Mouse (Mus musculus): ENCODE results near the gene Tmem115. TPM values are rescaled to one million over a fixed set of nuclear protein-coding genes. Genes with fewer than 3 reads are reported as not detected.
"Not testable (repeated sequence)": the region's sequence is repeated elsewhere in the genome, so short reads cannot be mapped to it uniquely, and the experiment has no call there.

Gene Tmem115
- polyA plus RNA-seq, 1 experiment: 10.7 TPM

- peaks cover 4% of the 10 kb centered on the region for H3K4me1 ChIP-seq (ENCODE audit: control insufficient read depth, insufficient read depth, low read length)
- no peak overlapping the region for H3K4me3 ChIP-seq (ENCODE audit: low read depth, low read length)
- TF ChIP-seq EP300 (IDR thresholded peaks at IDR 0.05; ENCODE audit: insufficient read depth, low read depth, low read length) (no peak), POLR2A (IDR thresholded peaks at IDR 0.05; ENCODE audit: insufficient read depth, low read length) (no peak), CTCF (IDR thresholded peaks at IDR 0.05; ENCODE audit: low read depth, low read length) (no peak)
- H3K27me3 ChIP-seq (ENCODE audit: control insufficient read depth, insufficient read depth, low read length, poor library complexity, severe bottlenecking): no peaks in the 10 kb centered on the region
- no peaks in the 10 kb centered on the region for H3K9me3 ChIP-seq (replicated peaks; ENCODE audit: control insufficient read depth, insufficient read depth, low read length, poor library complexity, severe bottlenecking)
- no peak overlapping the region for H3K27ac ChIP-seq (ENCODE audit: insufficient read depth, low read length)
- no peak overlapping the region for H3K9ac ChIP-seq (ENCODE audit: low read depth, poor library complexity, severe bottlenecking)
- peaks cover 12% of the 10 kb centered on the region for H3K36me3 ChIP-seq (ENCODE audit: control insufficient read depth, insufficient read depth, low read length, poor library complexity, severe bottlenecking)
Observed at GRCm38 (mm10) chr9:107572327-107572662, 38.5 kb downstream of the Tmem115 start.

DNA sequence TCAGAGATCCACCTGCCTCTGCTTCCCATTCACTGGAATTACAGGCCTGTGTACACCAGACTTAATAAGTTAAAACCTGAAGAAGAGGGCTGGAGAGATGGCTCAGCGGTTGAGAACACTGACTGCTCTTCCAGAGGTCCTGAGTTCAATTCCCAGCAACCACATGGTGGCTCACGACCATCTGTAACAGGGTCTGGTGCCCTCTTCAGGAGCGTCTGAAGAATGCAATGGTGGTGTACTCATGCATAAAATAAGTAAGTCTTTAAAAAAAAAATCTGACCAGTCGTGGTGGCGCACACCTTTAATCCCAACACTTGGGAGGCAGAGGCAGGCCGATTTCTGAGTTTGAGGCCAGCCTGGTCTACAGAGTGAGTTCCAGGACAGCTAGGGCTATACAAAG is 40.0 kb downstream of the Tmem115 start:
- H3K27me3 ChIP-seq (ENCODE audit: control insufficient read depth, insufficient read depth, low read length, poor library complexity, severe bottlenecking); H3K4me3 ChIP-seq (ENCODE audit: low read depth, low read length); H3K27ac ChIP-seq (ENCODE audit: insufficient read depth, low read length); H3K4me1 ChIP-seq (ENCODE audit: control insufficient read depth, insufficient read depth, low read length); H3K9ac ChIP-seq (ENCODE audit: low read depth, poor library complexity, severe bottlenecking); H3K9me3 ChIP-seq (replicated peaks; ENCODE audit: control insufficient read depth, insufficient read depth, low read length, poor library complexity, severe bottlenecking): not testable (repeated sequence)
- peak; percentile 31 for TF ChIP-seq CTCF (IDR thresholded peaks at IDR 0.05; ENCODE audit: low read depth, low read length)
- peaks cover 12% of the 10 kb centered on the region for H3K36me3 ChIP-seq (ENCODE audit: control insufficient read depth, insufficient read depth, low read length, poor library complexity, severe bottlenecking)

DNA sequence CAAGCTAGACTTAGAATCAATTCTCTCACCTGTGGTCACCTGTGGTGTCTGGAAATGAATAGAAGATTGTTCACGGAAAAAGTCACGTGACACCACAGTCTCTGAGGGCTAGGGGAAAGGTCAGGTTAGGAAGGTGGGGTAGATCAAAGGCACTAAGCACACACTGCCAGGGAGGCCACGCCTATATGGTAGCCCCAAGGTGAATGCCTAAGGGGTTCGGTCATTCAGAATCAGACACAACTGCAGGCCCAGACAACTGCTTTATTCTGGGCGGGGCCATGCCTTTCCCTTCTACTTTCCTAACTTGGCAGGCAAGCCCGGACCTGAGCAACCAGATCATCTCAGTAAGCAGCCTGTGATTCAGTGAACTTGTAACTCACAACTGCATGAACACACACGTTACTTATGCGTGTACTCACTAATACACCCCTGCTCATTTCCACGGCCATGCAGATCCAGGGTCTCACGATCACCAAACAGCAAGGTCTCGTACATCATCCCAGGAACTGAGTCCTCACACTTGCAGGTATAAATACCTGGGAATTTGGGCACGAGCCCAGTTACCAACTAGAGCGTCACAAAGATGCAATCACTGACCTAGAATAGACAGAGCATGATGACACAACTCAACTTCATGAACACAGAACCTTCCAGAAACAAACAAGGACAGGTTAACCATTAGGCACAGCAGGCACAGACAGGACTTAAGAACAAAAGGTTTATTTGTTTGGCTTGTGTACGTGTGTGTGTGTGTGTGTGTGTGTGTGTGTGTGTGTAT is 42.0 kb downstream of the Tmem115 start:
- Histone ChIP-seq H3K27ac (ENCODE audit: insufficient read depth, low read length) (peak overlapping the region; percentile 89), H3K9me3 (replicated peaks; ENCODE audit: control insufficient read depth, insufficient read depth, low read length, poor library complexity, severe bottlenecking) (no peaks in the 10 kb centered on the region), H3K4me1 (ENCODE audit: control insufficient read depth, insufficient read depth, low read length) (peaks cover 2% of the 10 kb centered on the region), H3K9ac (ENCODE audit: low read depth, poor library complexity, severe bottlenecking) (peak overlapping the region; percentile 3), H3K27me3 (ENCODE audit: control insufficient read depth, insufficient read depth, low read length, poor library complexity, severe bottlenecking) (no peaks in the 10 kb centered on the region), H3K36me3 (ENCODE audit: control insufficient read depth, insufficient read depth, low read length, poor library complexity, severe bottlenecking) (peaks cover 12% of the 10 kb centered on the region), H3K4me3 (ENCODE audit: low read depth, low read length) (no peak overlapping the region)
- TF ChIP-seq CTCF (IDR thresholded peaks at IDR 0.05; ENCODE audit: low read depth, low read length) (no peak), EP300 (IDR thresholded peaks at IDR 0.05; ENCODE audit: insufficient read depth, low read depth, low read length) (peak; percentile 96), POLR2A (IDR thresholded peaks at IDR 0.05; ENCODE audit: insufficient read depth, low read length) (no peak)

DNA sequence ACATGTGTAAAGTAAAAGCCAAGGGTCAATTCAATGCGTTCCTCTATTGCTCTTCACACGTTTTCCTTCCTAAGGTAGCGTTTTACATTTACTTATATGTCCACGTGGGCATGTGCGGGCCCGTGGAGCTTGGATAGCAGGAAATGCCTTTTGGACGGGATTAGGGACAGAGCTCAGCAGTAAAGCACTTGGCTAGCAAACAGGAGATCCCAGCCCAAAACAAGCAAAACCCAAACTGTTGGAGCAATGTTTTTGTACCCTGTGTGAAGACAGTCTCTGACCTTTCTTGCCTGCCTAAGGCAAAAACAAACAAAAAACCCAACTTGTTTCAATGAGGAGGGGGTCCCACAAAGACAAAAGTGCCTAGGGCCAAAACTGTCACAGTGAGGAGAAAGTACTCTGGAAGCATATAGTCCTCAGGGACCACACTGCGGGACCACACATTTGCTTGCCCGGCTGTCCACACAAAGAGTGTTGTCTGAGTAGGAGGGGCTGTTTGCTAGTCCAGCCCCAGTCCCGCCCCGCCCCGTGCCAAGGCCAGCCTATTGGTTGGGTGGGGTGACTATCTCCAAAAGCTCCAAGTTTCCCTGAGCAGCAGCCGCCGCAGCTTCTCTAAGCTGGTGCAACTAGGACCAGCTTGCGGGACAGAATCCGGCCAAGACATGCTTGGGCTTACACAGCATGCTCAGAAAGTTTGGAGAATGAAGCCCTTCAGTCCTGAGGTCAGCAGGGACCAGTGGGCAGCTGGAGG is 42.8 kb downstream of the Tmem115 start, which contains the start of gene Hyal1:
TSS of gene Hyal1 (plus strand) at position 571 of the 751 bp plus-strand sequence.
- no peak for TF ChIP-seq EP300 (IDR thresholded peaks at IDR 0.05; ENCODE audit: insufficient read depth, low read depth, low read length)
- no peak for TF ChIP-seq CTCF (IDR thresholded peaks at IDR 0.05; ENCODE audit: low read depth, low read length)
- TF ChIP-seq POLR2A (IDR thresholded peaks at IDR 0.05; ENCODE audit: insufficient read depth, low read length): peak; percentile 60
- Histone ChIP-seq H3K27me3 (ENCODE audit: control insufficient read depth, insufficient read depth, low read length, poor library complexity, severe bottlenecking) (no peaks in the 10 kb centered on the region), H3K4me3 (ENCODE audit: low read depth, low read length) (peak within 1 kb of the TSS; percentile 85), H3K9me3 (replicated peaks; ENCODE audit: control insufficient read depth, insufficient read depth, low read length, poor library complexity, severe bottlenecking) (no peaks in the 10 kb centered on the region), H3K9ac (ENCODE audit: low read depth, poor library complexity, severe bottlenecking) (peak within 1 kb of the TSS; percentile 47), H3K36me3 (ENCODE audit: control insufficient read depth, insufficient read depth, low read length, poor library complexity, severe bottlenecking) (peaks cover 10% of the 10 kb centered on the region), H3K27ac (ENCODE audit: insufficient read depth, low read length) (peak within 1 kb of the TSS; percentile 89), H3K4me1 (ENCODE audit: control insufficient read depth, insufficient read depth, low read length) (peaks cover 2% of the 10 kb centered on the region)

GRCm38 (mm10) chr9:107577871-107578270 is 44.1 kb downstream of the Tmem115 start:
- no peaks in the 10 kb centered on the region for H3K9me3 ChIP-seq (replicated peaks; ENCODE audit: control insufficient read depth, insufficient read depth, low read length, poor library complexity, severe bottlenecking)
- H3K4me1 ChIP-seq (ENCODE audit: control insufficient read depth, insufficient read depth, low read length): peaks cover 2% of the 10 kb centered on the region
- H3K9ac ChIP-seq (ENCODE audit: low read depth, poor library complexity, severe bottlenecking): 0 out of 2 replicates have a peak overlapping the region, but pooled peaks have one; percentile 47
- no peaks in the 10 kb centered on the region for H3K27me3 ChIP-seq (ENCODE audit: control insufficient read depth, insufficient read depth, low read length, poor library complexity, severe bottlenecking)
- no peak overlapping the region for H3K27ac ChIP-seq (ENCODE audit: insufficient read depth, low read length)
- TF ChIP-seq EP300 (IDR thresholded peaks at IDR 0.05; ENCODE audit: insufficient read depth, low read depth, low read length) (no peak), POLR2A (IDR thresholded peaks at IDR 0.05; ENCODE audit: insufficient read depth, low read length) (no peak), CTCF (IDR thresholded peaks at IDR 0.05; ENCODE audit: low read depth, low read length) (no peak)
- no peaks in the 10 kb centered on the region for H3K36me3 ChIP-seq (ENCODE audit: control insufficient read depth, insufficient read depth, low read length, poor library complexity, severe bottlenecking)
- no peak overlapping the region; the same call in 1 of the 2 replicates for H3K4me3 ChIP-seq (ENCODE audit: low read depth, low read length)

DNA sequence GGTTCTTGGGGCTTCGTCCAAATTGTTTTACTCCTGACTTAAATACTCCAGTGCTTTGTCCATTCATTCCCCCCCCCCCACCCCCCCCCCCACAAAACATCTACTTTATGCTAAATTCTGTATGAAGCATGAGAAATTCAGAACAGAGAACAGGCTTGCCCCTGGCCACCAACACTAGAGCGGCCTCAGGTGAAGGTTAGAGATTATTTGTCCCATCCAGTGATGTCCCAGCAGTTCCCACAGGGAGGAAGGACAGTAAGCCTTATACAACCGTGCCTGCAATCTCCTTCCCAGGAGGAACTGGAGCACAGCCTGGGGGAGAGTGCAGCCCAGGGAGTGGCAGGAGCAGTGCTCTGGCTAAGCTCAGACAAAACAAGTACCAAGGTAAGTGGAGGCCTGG is 44.8 kb downstream of the Tmem115 start, which contains the start of gene Naa80:
TSS of gene Naa80 (plus strand) at position 301 of the 400 bp plus-strand sequence.
- Histone ChIP-seq H3K4me3 (ENCODE audit: low read depth, low read length) (no peak within 1 kb of the TSS; the same call in 1 of the 2 replicates), H3K27me3 (ENCODE audit: control insufficient read depth, insufficient read depth, low read length, poor library complexity, severe bottlenecking) (no peaks in the 10 kb centered on the region), H3K9ac (ENCODE audit: low read depth, poor library complexity, severe bottlenecking) (no peak within 1 kb of the TSS), H3K36me3 (ENCODE audit: control insufficient read depth, insufficient read depth, low read length, poor library complexity, severe bottlenecking) (no peaks in the 10 kb centered on the region), H3K9me3 (replicated peaks; ENCODE audit: control insufficient read depth, insufficient read depth, low read length, poor library complexity, severe bottlenecking) (no peaks in the 10 kb centered on the region), H3K27ac (ENCODE audit: insufficient read depth, low read length) (no peak within 1 kb of the TSS), H3K4me1 (ENCODE audit: control insufficient read depth, insufficient read depth, low read length) (peaks cover 2% of the 10 kb centered on the region)
- TF ChIP-seq EP300 (IDR thresholded peaks at IDR 0.05; ENCODE audit: insufficient read depth, low read depth, low read length) (no peak), POLR2A (IDR thresholded peaks at IDR 0.05; ENCODE audit: insufficient read depth, low read length) (no peak), CTCF (IDR thresholded peaks at IDR 0.05; ENCODE audit: low read depth, low read length) (no peak)
